Mouse (Mus musculus): ENCODE results near the gene Zmiz1.

Zmiz1 gene

GRCm38 (mm10) chr14:25636297-25636696 lies 177.3 kb downstream of the Zmiz1 start:
- no peak for DNase-seq (ENCODE audit: low read depth, low spot score)

- no peak for DNase-seq (ENCODE audit: low read depth, low spot score)
Observed at GRCm38 (mm10) chr14:25639120-25639758, 180.3 kb downstream of the Zmiz1 start.

- no peak for DNase-seq (ENCODE audit: low read depth, low spot score)
Observed at GRCm38 (mm10) chr14:25639979-25640378, 181.0 kb downstream of the Zmiz1 start.

- DNase-seq (ENCODE audit: low read depth, low spot score): no peak
Observed at GRCm38 (mm10) chr14:25640421-25641056, 181.6 kb downstream of the Zmiz1 start.

- DNase-seq (ENCODE audit: low read depth, low spot score): no peak
Observed at GRCm38 (mm10) chr14:25641067-25641466, 182.1 kb downstream of the Zmiz1 start.

GRCm38 (mm10) chr14:25645717-25646116 lies 186.7 kb downstream of the Zmiz1 start:
- DNase-seq (ENCODE audit: low read depth, low spot score): no peak

- DNase-seq (ENCODE audit: low read depth, low spot score): peak; percentile 87
Observed at GRCm38 (mm10) chr14:25646161-25646621, 187.2 kb downstream of the Zmiz1 start.

GRCm38 (mm10) chr14:25651131-25651530 lies 192.1 kb downstream of the Zmiz1 start:
- peak; percentile 27 for DNase-seq (ENCODE audit: low read depth, low spot score)

- DNase-seq (ENCODE audit: low read depth, low spot score): no peak
Observed at GRCm38 (mm10) chr14:25651905-25652304, 192.9 kb downstream of the Zmiz1 start.

- no peak for DNase-seq (ENCODE audit: low read depth, low spot score)
Observed at GRCm38 (mm10) chr14:25654401-25655197, 195.6 kb downstream of the Zmiz1 start.

- DNase-seq (ENCODE audit: low read depth, low spot score): peak; percentile 57
Observed at GRCm38 (mm10) chr14:25660661-25661060, 201.7 kb downstream of the Zmiz1 start.

GRCm38 (mm10) chr14:25661185-25661920 lies 202.4 kb downstream of the Zmiz1 start:
- DNase-seq (ENCODE audit: low read depth, low spot score): peak; percentile 69

GRCm38 (mm10) chr14:25663649-25664309 lies 204.8 kb downstream of the Zmiz1 start:
- DNase-seq (ENCODE audit: low read depth, low spot score): no peak

GRCm38 (mm10) chr14:25664310-25664695 lies 205.3 kb downstream of the Zmiz1 start:
- no peak for DNase-seq (ENCODE audit: low read depth, low spot score)

GRCm38 (mm10) chr14:25665314-25665970 lies 206.5 kb downstream of the Zmiz1 start:
- DNase-seq (ENCODE audit: low read depth, low spot score): peak; percentile 78

GRCm38 (mm10) chr14:25666668-25667376 lies 207.8 kb downstream of the Zmiz1 start:
- peak; percentile 60 for DNase-seq (ENCODE audit: low read depth, low spot score)

- DNase-seq (ENCODE audit: low read depth, low spot score): no peak
Observed at GRCm38 (mm10) chr14:25667587-25667986, 208.6 kb downstream of the Zmiz1 start.

GRCm38 (mm10) chr14:25679625-25680024 lies 220.6 kb downstream of the Zmiz1 start:
- DNase-seq (ENCODE audit: low read depth, low spot score): no peak

- DNase-seq (ENCODE audit: low read depth, low spot score): no peak
Observed at GRCm38 (mm10) chr14:25682020-25682419, 223.0 kb downstream of the Zmiz1 start.
